Mouse (Mus musculus): ENCODE data around the gene Sumf1. TPM values are rescaled to one million over a fixed set of nuclear protein-coding genes. Genes with fewer than 3 reads are reported as not detected.

Sumf1 gene
- polyA plus RNA-seq, 1 experiment from 2014 or later: 16.2 TPM

DNA sequence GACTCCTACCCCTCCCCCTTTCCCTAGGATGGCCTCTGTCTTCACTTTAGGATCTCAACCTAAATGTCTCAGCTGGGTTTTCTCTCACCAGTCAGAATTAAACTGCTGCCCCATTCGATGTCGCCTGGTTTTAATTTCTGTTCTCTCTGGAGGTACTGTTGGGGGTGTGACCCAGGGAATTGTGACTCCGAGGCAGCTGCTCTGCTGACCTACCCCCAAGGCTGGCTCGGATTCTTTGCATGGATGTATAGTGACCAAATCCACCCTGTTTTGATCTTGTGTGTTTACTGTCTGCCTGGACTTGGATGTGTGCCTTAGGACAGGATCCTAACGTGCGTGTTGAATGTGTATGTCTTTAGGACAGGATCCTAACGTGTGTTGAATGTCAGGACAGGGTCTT lies 40.8 kb upstream of the Sumf1 start:
- Histone ChIP-seq H3K9me3 (ENCODE audit: control insufficient read depth, low read length) (no peaks in the 10 kb centered on the region), H3K4me2 (no peak overlapping the region), H3K9ac (ENCODE audit: low read depth, low read length) (no peak overlapping the region), H3K4me3 (ENCODE audit: low read depth, low read length) (no peak overlapping the region), H3K27me3 (replicated peaks; ENCODE audit: control insufficient read depth, insufficient read depth, low read length) (no peaks in the 10 kb centered on the region), H3K36me3 (ENCODE audit: control insufficient read depth, insufficient read depth, low read length) (no peaks in the 10 kb centered on the region), H3K4me1 (replicated peaks; ENCODE audit: control insufficient read depth, insufficient read depth, low read length) (peaks cover 3% of the 10 kb centered on the region; the same call in 1 of the 2 replicates), H3K27ac (ENCODE audit: low read depth, low read length) (no peak overlapping the region)
- ATAC-seq (replicated peaks; ENCODE audit: low FRiP score) (no peak), DNase-seq (ENCODE audit: low spot score) (no peak)
- WGBS: 81% methylated on average over 7 of the region's 7 CpGs

DNA sequence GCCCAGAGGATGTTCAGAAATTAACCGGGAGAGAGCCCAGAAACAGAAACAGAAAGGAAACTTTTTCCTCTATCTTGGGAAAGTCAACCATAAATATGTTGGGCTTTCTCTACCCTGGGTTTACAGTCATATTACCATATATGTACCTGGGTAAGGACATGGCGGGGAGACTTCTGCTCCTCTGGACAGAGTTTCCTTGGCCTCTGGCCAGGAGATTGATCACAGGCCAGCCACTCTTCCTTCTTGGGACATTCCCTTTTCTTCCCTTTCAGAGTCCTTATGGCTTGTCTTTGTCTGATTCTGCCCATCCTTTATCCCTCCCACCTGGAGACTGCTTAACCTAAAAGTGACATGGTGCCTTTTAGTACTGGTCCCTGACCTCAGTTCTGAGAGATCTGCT lies 39.6 kb upstream of the Sumf1 start:
- H3K36me3 ChIP-seq (ENCODE audit: control insufficient read depth, insufficient read depth, low read length): no peaks in the 10 kb centered on the region
- 92% methylated on average over 2 of the region's 2 CpGs for WGBS
- no peak for ATAC-seq (replicated peaks; ENCODE audit: low FRiP score)

DNA sequence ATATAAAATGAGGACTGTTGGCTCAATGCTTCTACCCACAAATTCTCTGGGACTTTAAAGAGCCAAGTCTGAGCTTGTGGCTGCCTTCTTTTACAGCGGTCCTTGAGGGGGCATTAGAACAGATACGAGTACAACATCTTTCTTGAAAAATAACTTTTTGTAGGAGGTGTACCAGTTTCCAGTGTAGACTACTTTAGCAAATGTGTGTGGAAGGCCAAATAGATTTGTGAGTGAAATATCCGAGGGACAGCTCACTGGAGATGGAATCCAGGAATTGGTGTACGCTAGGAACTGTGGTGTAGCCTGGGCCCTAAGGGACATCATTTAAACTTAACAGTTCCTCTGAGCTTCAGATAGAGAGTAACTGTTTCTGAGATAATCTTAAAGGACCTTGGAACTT lies 39.0 kb upstream of the Sumf1 start:
- Histone ChIP-seq H3K27ac (ENCODE audit: low read depth, low read length) (no peak overlapping the region), H3K4me3 (ENCODE audit: low read depth, low read length) (no peak overlapping the region), H3K4me2 (no peak overlapping the region), H3K9me3 (ENCODE audit: control insufficient read depth, low read length) (no peaks in the 10 kb centered on the region), H3K27me3 (replicated peaks; ENCODE audit: control insufficient read depth, insufficient read depth, low read length) (no peaks in the 10 kb centered on the region), H3K9ac (ENCODE audit: low read depth, low read length) (no peak overlapping the region), H3K4me1 (replicated peaks; ENCODE audit: control insufficient read depth, insufficient read depth, low read length) (peaks cover 3% of the 10 kb centered on the region; the same call in 1 of the 2 replicates), H3K36me3 (ENCODE audit: control insufficient read depth, insufficient read depth, low read length) (no peaks in the 10 kb centered on the region)
- ATAC-seq (replicated peaks; ENCODE audit: low FRiP score) (no peak), DNase-seq (ENCODE audit: low spot score) (no peak)
- WGBS: 93% methylated on average over 4 of the region's 4 CpGs

More for the DNA sequence above, 39.6 kb upstream of the Sumf1 start:
- no peak overlapping the region for H3K9ac ChIP-seq (ENCODE audit: low read depth, low read length)
- H3K4me3 ChIP-seq (ENCODE audit: low read depth, low read length): no peak overlapping the region
- peaks cover 3% of the 10 kb centered on the region; the same call in 1 of the 2 replicates for H3K4me1 ChIP-seq (replicated peaks; ENCODE audit: control insufficient read depth, insufficient read depth, low read length)
- H3K9me3 ChIP-seq (ENCODE audit: control insufficient read depth, low read length): no peaks in the 10 kb centered on the region
- DNase-seq (ENCODE audit: low spot score): no peak
- no peak overlapping the region for H3K4me2 ChIP-seq
- H3K27me3 ChIP-seq (replicated peaks; ENCODE audit: control insufficient read depth, insufficient read depth, low read length): no peaks in the 10 kb centered on the region
- H3K27ac ChIP-seq (ENCODE audit: low read depth, low read length): no peak overlapping the region

DNA sequence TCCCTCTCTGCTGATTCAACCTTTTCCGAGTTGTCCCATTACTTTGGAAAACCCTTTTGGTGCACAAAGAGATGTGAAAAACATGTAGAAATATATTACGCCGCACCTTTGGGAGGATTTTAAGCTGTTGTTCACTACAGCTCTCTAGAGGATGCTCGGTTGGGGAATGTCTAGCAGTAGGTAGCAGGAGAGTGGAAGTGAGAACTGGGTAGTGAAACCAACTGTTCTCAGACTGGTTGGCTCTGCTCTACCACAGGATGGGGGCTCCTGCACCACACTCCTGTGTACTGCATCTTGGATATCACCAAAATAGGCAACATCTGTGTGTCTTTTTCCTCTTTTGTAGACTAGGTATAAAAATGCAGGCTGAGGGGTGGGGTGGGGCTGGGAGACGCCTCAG lies 37.5 kb upstream of the Sumf1 start:
- Histone ChIP-seq H3K27ac (ENCODE audit: low read depth, low read length) (no peak overlapping the region), H3K4me1 (replicated peaks; ENCODE audit: control insufficient read depth, insufficient read depth, low read length) (peaks cover 3% of the 10 kb centered on the region; the same call in 1 of the 2 replicates), H3K4me3 (ENCODE audit: low read depth, low read length) (no peak overlapping the region), H3K9ac (ENCODE audit: low read depth, low read length) (no peak overlapping the region), H3K4me2 (no peak overlapping the region), H3K36me3 (ENCODE audit: control insufficient read depth, insufficient read depth, low read length) (no peaks in the 10 kb centered on the region), H3K27me3 (replicated peaks; ENCODE audit: control insufficient read depth, insufficient read depth, low read length) (no peaks in the 10 kb centered on the region), H3K9me3 (ENCODE audit: control insufficient read depth, low read length) (no peaks in the 10 kb centered on the region)
- DNase-seq (ENCODE audit: low spot score) (no peak), ATAC-seq (replicated peaks; ENCODE audit: low FRiP score) (no peak)
- 90% methylated on average over 5 of the region's 5 CpGs for WGBS

DNA sequence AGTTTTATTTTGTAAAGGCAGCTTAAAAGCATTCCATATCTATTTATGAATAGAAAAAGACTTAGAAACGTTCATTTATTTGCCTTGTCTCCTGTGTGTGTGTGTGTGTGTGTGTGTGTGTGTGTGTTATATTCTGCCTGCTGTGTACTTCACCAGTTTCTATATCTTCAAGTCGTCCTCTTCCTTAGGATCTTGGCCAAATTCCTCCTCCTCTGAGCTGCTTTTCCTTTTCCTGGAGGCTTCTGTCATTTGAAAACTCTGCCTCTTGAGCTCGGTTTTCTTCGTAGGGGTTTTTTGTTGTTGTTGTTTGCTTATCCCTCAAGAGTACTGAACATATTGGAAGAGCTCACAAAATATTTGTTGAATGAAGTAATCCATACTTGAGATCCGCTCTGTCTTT lies 37.1 kb upstream of the Sumf1 start:
- H3K4me3 ChIP-seq (ENCODE audit: low read depth, low read length): no peak overlapping the region
- WGBS: 65% methylated on average over 5 of the region's 5 CpGs
- DNase-seq (ENCODE audit: low spot score) (no peak), ATAC-seq (replicated peaks; ENCODE audit: low FRiP score) (no peak)
- H3K36me3 ChIP-seq (ENCODE audit: control insufficient read depth, insufficient read depth, low read length): no peaks in the 10 kb centered on the region
- no peaks in the 10 kb centered on the region for H3K27me3 ChIP-seq (replicated peaks; ENCODE audit: control insufficient read depth, insufficient read depth, low read length)
- no peaks in the 10 kb centered on the region for H3K9me3 ChIP-seq (ENCODE audit: control insufficient read depth, low read length)
- H3K4me2 ChIP-seq: no peak overlapping the region
- H3K4me1 ChIP-seq (replicated peaks; ENCODE audit: control insufficient read depth, insufficient read depth, low read length): no peaks in the 10 kb centered on the region; the same call in 1 of the 2 replicates
- no peak overlapping the region for H3K27ac ChIP-seq (ENCODE audit: low read depth, low read length)
- H3K9ac ChIP-seq (ENCODE audit: low read depth, low read length): no peak overlapping the region

DNA sequence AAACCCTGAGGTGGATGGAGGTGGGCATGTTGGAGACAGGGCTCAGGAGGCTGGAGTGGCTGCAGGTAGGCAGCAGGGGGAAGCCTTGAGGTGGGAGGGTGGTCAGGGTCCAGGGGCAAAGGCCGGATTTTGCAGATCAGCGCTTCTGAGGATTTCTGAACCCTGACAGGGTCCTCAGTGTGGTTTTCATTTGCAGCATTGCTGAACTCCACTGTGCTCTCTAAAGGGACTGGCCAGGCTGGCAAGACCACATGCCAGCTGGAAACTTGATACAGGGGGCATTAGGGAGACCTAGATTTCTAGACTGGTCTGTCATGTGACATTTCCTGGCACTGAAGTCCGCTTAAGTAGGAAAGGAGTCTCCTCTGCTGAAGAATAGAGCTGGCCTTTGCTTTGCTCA lies 32.6 kb upstream of the Sumf1 start:
- Histone ChIP-seq H3K9me3 (ENCODE audit: control insufficient read depth, low read length) (no peaks in the 10 kb centered on the region), H3K9ac (ENCODE audit: low read depth, low read length) (no peak overlapping the region), H3K27me3 (replicated peaks; ENCODE audit: control insufficient read depth, insufficient read depth, low read length) (no peaks in the 10 kb centered on the region), H3K4me1 (replicated peaks; ENCODE audit: control insufficient read depth, insufficient read depth, low read length) (no peaks in the 10 kb centered on the region; the same call in none of the 2 replicates), H3K4me3 (ENCODE audit: low read depth, low read length) (no peak overlapping the region), H3K4me2 (no peak overlapping the region), H3K36me3 (ENCODE audit: control insufficient read depth, insufficient read depth, low read length) (no peaks in the 10 kb centered on the region), H3K27ac (ENCODE audit: low read depth, low read length) (no peak overlapping the region)
- 84% methylated on average over 3 of the region's 3 CpGs for WGBS
- ATAC-seq (replicated peaks; ENCODE audit: low FRiP score) (no peak), DNase-seq (ENCODE audit: low spot score) (no peak)

DNA sequence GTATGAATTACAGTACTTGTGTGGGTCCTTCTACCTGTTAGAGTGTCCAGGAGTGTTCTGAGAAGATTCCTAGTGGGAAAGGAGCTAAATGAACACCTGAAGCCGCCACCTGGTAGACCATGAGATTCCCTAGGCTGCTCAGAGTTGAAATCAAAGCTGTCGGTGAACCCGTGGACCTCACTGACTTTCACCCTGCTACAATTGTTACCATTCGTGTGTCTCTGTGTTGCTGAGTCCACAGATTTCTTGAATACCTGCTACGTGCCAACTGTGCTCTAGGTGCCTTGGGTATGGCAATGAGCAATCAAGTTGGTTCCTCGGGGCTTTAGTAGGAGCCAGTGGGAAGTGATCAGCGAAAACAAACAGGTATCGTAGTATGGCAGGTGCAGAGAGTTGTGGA lies 31.4 kb upstream of the Sumf1 start:
- WGBS: 89% methylated on average over 8 of the region's 8 CpGs
- no peak for ATAC-seq (replicated peaks; ENCODE audit: low FRiP score)
- no peak overlapping the region for H3K4me2 ChIP-seq
- no peaks in the 10 kb centered on the region; the same call in none of the 2 replicates for H3K4me1 ChIP-seq (replicated peaks; ENCODE audit: control insufficient read depth, insufficient read depth, low read length)
- H3K27ac ChIP-seq (ENCODE audit: low read depth, low read length): no peak overlapping the region
- no peaks in the 10 kb centered on the region for H3K27me3 ChIP-seq (replicated peaks; ENCODE audit: control insufficient read depth, insufficient read depth, low read length)
- H3K36me3 ChIP-seq (ENCODE audit: control insufficient read depth, insufficient read depth, low read length): no peaks in the 10 kb centered on the region
- H3K4me3 ChIP-seq (ENCODE audit: low read depth, low read length): no peak overlapping the region
- H3K9me3 ChIP-seq (ENCODE audit: control insufficient read depth, low read length): no peaks in the 10 kb centered on the region
- no peak for DNase-seq (ENCODE audit: low spot score)
- H3K9ac ChIP-seq (ENCODE audit: low read depth, low read length): no peak overlapping the region

DNA sequence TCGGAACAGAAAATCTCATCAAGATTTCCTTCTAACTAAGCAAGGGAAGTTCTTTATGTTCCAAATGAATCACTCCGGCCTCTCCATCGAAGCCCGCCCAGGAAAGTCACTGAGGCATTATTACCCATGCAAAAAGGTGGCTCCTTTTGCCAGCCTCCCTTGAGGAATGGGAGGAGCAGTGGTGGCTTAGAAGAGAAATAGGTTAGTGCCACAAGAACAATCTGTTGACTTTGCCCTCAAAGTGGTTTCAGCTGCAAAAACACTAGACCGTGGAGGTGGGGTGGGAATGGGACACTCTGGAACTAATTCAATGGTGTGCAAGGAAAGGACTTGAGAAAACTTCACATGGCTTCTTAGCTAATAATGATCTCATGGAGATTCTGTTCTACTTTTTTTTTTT lies 30.7 kb upstream of the Sumf1 start:
- Histone ChIP-seq H3K4me2 (no peak overlapping the region), H3K4me1 (replicated peaks; ENCODE audit: control insufficient read depth, insufficient read depth, low read length) (no peaks in the 10 kb centered on the region; the same call in none of the 2 replicates), H3K9me3 (ENCODE audit: control insufficient read depth, low read length) (no peaks in the 10 kb centered on the region), H3K27ac (ENCODE audit: low read depth, low read length) (no peak overlapping the region), H3K4me3 (ENCODE audit: low read depth, low read length) (no peak overlapping the region), H3K9ac (ENCODE audit: low read depth, low read length) (no peak overlapping the region), H3K27me3 (replicated peaks; ENCODE audit: control insufficient read depth, insufficient read depth, low read length) (no peaks in the 10 kb centered on the region), H3K36me3 (ENCODE audit: control insufficient read depth, insufficient read depth, low read length) (no peaks in the 10 kb centered on the region)
- DNase-seq (ENCODE audit: low spot score) (no peak), ATAC-seq (replicated peaks; ENCODE audit: low FRiP score) (no peak)
- 87% methylated on average over 5 of the region's 5 CpGs for WGBS

DNA sequence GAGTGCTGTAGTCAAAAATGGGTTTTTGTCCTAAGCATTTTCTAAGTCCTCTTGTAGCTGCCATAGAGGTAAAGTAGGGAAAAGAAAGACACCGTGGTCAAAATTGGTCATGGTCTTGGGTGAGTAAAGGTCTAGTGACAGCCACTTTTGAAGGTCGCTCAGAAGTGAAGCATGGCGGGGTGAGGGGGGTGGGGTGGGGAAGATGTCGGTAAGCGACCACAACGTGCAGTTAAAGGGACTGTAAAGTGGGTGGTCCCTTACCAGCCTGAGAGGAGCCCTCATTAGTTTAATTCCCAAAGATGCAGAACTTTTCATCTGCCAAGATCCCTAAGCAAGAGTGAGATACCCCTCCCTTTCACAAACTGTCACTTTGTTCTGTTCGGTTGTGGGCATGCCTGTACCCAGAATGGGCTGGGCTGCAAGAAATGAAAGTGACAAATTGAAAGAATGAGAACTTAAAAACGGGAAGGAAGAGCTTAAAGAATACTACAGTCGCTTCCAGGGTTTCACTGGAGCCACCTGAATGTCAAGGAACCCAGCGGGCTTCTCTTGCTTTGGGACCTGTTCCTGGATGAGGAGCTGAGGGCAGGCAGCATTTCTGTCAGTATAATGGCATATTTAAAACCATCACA lies 29.0 kb upstream of the Sumf1 start:
- H3K4me3 ChIP-seq (ENCODE audit: low read depth, low read length): peak overlapping the region; percentile 79
- no peaks in the 10 kb centered on the region for H3K9me3 ChIP-seq (ENCODE audit: control insufficient read depth, low read length)
- 10% methylated on average over 10 of the region's 10 CpGs for WGBS
- DNase-seq (ENCODE audit: low spot score) (no peak), ATAC-seq (replicated peaks; ENCODE audit: low FRiP score) (no peak)
- no peaks in the 10 kb centered on the region; the same call in none of the 2 replicates for H3K4me1 ChIP-seq (replicated peaks; ENCODE audit: control insufficient read depth, insufficient read depth, low read length)
- H3K4me2 ChIP-seq: peak overlapping the region; percentile 95
- H3K9ac ChIP-seq (ENCODE audit: low read depth, low read length): peak overlapping the region; percentile 78
- no peaks in the 10 kb centered on the region for H3K36me3 ChIP-seq (ENCODE audit: control insufficient read depth, insufficient read depth, low read length)
- no peaks in the 10 kb centered on the region for H3K27me3 ChIP-seq (replicated peaks; ENCODE audit: control insufficient read depth, insufficient read depth, low read length)
- H3K27ac ChIP-seq (ENCODE audit: low read depth, low read length): no peak overlapping the region

Measured in liver, embryonic 11.5 days (tissue).